Mouse (Mus musculus) midbrain, embryonic 10.5 days (tissue): ENCODE results near the gene Edem3. TPM values are rescaled to one million over a fixed set of nuclear protein-coding genes. Genes with fewer than 3 reads are reported as not detected.
"Not testable (repeated sequence)": the region's sequence is repeated elsewhere in the genome, so short reads cannot be mapped to it uniquely, and the experiment has no call there.

Experiments used
- DNase-seq: peaks from one replicate; pipeline ENCODE4 v3.0.0-alpha.2; 2017; ENCODE audit warnings: low spot score
- H3K27ac ChIP-seq: fragments of 300-500 bp; sonication (generic); replicated peaks from 2 replicates; pipeline ENCODE4 v1.5.1; 2016; ENCODE audit warnings: mild to moderate bottlenecking
- H3K27me3 ChIP-seq: fragments of 300-500 bp; sonication (generic); 2 replicates; pipeline ENCODE4 v1.6.1; 2016; ENCODE audit warnings: low read depth, mild to moderate bottlenecking; ENCODE audit not compliant: poor library complexity, severe bottlenecking
- H3K36me3 ChIP-seq: fragments of 300-500 bp; sonication (generic); 2 replicates; pipeline ENCODE4 v1.6.1; 2016; ENCODE audit warnings: mild to moderate bottlenecking, moderate library complexity
- H3K4me1 ChIP-seq: fragments of 300-500 bp; sonication (generic); 2 replicates; pipeline ENCODE4 v1.6.1; 2016
- H3K4me3 ChIP-seq: fragments of 300-500 bp; sonication (generic); 2 replicates; pipeline ENCODE4 v1.5.1; 2016; ENCODE audit warnings: mild to moderate bottlenecking, moderate library complexity
- H3K9me3 ChIP-seq: fragments of 300-500 bp; sonication (generic); replicated peaks from 2 replicates; pipeline ENCODE4 v1.6.1; 2016; ENCODE audit warnings: mild to moderate bottlenecking
- WGBS: fragments of 180-500 bp; shearing (Covaris S2); methylation state at CpG from one replicate; pipeline ENCODE4 v1.1.7; 2016; 5-methylcytosine and 5-hydroxymethylcytosine counted together
- polyA plus RNA-seq: library from polyadenylated mRNA; unstranded; fragments of >200 nt; fragmentation: Nextera tagmentation; extraction: Ambion mirVana; gene quantifications from 2 replicates; pipeline ENCODE4 v1.2.1, GENCODE M21; 2016

Gene Edem3
- polyA plus RNA-seq, 1 experiment from 2014 or later: 14.1 TPM

GRCm38 (mm10) chr1:151786406-151786805 is 31.2 kb downstream of the Edem3 start:
- Histone ChIP-seq H3K4me1 (no peaks in the 10 kb centered on the region), H3K4me3 (no peak overlapping the region), H3K27ac (no peak overlapping the region), H3K36me3 (peaks cover 28% of the 10 kb centered on the region), H3K9me3 (no peaks in the 10 kb centered on the region), H3K27me3 (no peaks in the 10 kb centered on the region)
- WGBS: 93% methylated on average over 5 of the region's 5 CpGs
- no peak for DNase-seq

GRCm38 (mm10) chr1:151789136-151789535 is 34.0 kb downstream of the Edem3 start:
- DNase-seq: no peak
- 66% methylated on average over 4 of the region's 4 CpGs for WGBS
- Histone ChIP-seq H3K4me3 (no peak overlapping the region), H3K27me3 (no peaks in the 10 kb centered on the region), H3K4me1 (no peaks in the 10 kb centered on the region), H3K36me3 (peaks cover 25% of the 10 kb centered on the region), H3K9me3 (no peaks in the 10 kb centered on the region), H3K27ac (no peak overlapping the region)

- not testable (repeated sequence) for H3K4me3 ChIP-seq, DNase-seq, H3K9me3 ChIP-seq, H3K27me3 ChIP-seq, H3K4me1 ChIP-seq, H3K27ac ChIP-seq
- WGBS: 90% methylated on average over 8 of the region's 8 CpGs
- H3K36me3 ChIP-seq: peaks cover 32% of the 10 kb centered on the region
These were observed 36.9 kb downstream of the Edem3 start for GRCm38 (mm10) chr1:151792076-151792475.

- not testable (repeated sequence) for H3K27me3 ChIP-seq, H3K4me3 ChIP-seq, H3K27ac ChIP-seq, H3K4me1 ChIP-seq, H3K9me3 ChIP-seq, DNase-seq
- WGBS: 83% methylated on average over 3 of the region's 3 CpGs
- H3K36me3 ChIP-seq: peaks cover 52% of the 10 kb centered on the region
These were observed 47.6 kb downstream of the Edem3 start for GRCm38 (mm10) chr1:151802795-151803194.

- H3K36me3 ChIP-seq: peaks cover 53% of the 10 kb centered on the region
- H3K27ac ChIP-seq: no peak overlapping the region
- 87% methylated on average over 5 of the region's 5 CpGs for WGBS
- no peaks in the 10 kb centered on the region for H3K9me3 ChIP-seq
- no peak for DNase-seq
- peaks cover 6% of the 10 kb centered on the region; the same call in 1 of the 2 replicates for H3K4me1 ChIP-seq
- no peak overlapping the region for H3K4me3 ChIP-seq
- no peaks in the 10 kb centered on the region for H3K27me3 ChIP-seq
These were observed 52.1 kb downstream of the Edem3 start for GRCm38 (mm10) chr1:151807286-151807685.

GRCm38 (mm10) chr1:151810628-151811421 is 55.7 kb downstream of the Edem3 start:
- Histone ChIP-seq H3K27ac (no peak overlapping the region), H3K4me1 (peaks cover 6% of the 10 kb centered on the region; the same call in 1 of the 2 replicates), H3K36me3 (peaks cover 57% of the 10 kb centered on the region), H3K9me3 (no peaks in the 10 kb centered on the region), H3K27me3 (no peaks in the 10 kb centered on the region), H3K4me3 (no peak overlapping the region)
- no peak for DNase-seq
- WGBS: 77% methylated on average over 7 of the region's 7 CpGs

- Histone ChIP-seq H3K36me3 (peaks cover 59% of the 10 kb centered on the region), H3K4me3 (no peak overlapping the region), H3K27ac (no peak overlapping the region), H3K27me3 (no peaks in the 10 kb centered on the region), H3K9me3 (no peaks in the 10 kb centered on the region), H3K4me1 (peaks cover 6% of the 10 kb centered on the region; the same call in 1 of the 2 replicates)
- no peak for DNase-seq
- 91% methylated on average over 16 of the region's 16 CpGs for WGBS
These were observed 56.3 kb downstream of the Edem3 start for GRCm38 (mm10) chr1:151811456-151811855.

GRCm38 (mm10) chr1:151812004-151812712 is 57.0 kb downstream of the Edem3 start:
- no peak overlapping the region for H3K4me3 ChIP-seq
- H3K4me1 ChIP-seq: peaks cover 6% of the 10 kb centered on the region; the same call in 1 of the 2 replicates
- H3K9me3 ChIP-seq: no peaks in the 10 kb centered on the region
- 92% methylated on average over 13 of the region's 13 CpGs for WGBS
- no peaks in the 10 kb centered on the region for H3K27me3 ChIP-seq
- DNase-seq: no peak
- H3K27ac ChIP-seq: no peak overlapping the region
- peaks cover 59% of the 10 kb centered on the region for H3K36me3 ChIP-seq

GRCm38 (mm10) chr1:151816051-151816450 is 60.9 kb downstream of the Edem3 start:
- H3K4me3 ChIP-seq: no peak overlapping the region
- H3K27ac ChIP-seq: no peak overlapping the region
- DNase-seq: no peak
- peaks cover 56% of the 10 kb centered on the region for H3K36me3 ChIP-seq
- WGBS: 89% methylated on average over 3 of the region's 3 CpGs
- no peaks in the 10 kb centered on the region for H3K9me3 ChIP-seq
- H3K4me1 ChIP-seq: no peaks in the 10 kb centered on the region; the same call in 1 of the 2 replicates
- H3K27me3 ChIP-seq: no peaks in the 10 kb centered on the region

- 91% methylated on average over 7 of the region's 7 CpGs for WGBS
- Histone ChIP-seq H3K9me3 (no peaks in the 10 kb centered on the region), H3K4me3 (no peak overlapping the region), H3K27me3 (no peaks in the 10 kb centered on the region), H3K36me3 (peaks cover 38% of the 10 kb centered on the region), H3K4me1 (no peaks in the 10 kb centered on the region), H3K27ac (no peak overlapping the region)
- DNase-seq: no peak
These were observed 64.0 kb downstream of the Edem3 start for GRCm38 (mm10) chr1:151819190-151819589.

GRCm38 (mm10) chr1:151820457-151820856 is 65.3 kb downstream of the Edem3 start:
- WGBS: 34% methylated on average over 5 of the region's 5 CpGs
- no peaks in the 10 kb centered on the region for H3K27me3 ChIP-seq

GRCm38 (mm10) chr1:151825065-151825464 is 69.9 kb downstream of the Edem3 start:
- H3K27ac ChIP-seq: no peak overlapping the region
- H3K9me3 ChIP-seq: no peaks in the 10 kb centered on the region
- H3K4me3 ChIP-seq: no peak overlapping the region
- peaks cover 2% of the 10 kb centered on the region; the same call in 1 of the 2 replicates for H3K36me3 ChIP-seq
- no peaks in the 10 kb centered on the region for H3K4me1 ChIP-seq
- DNase-seq: no peak
- H3K27me3 ChIP-seq: no peaks in the 10 kb centered on the region
- 91% methylated on average over 7 of the region's 7 CpGs for WGBS

More at GRCm38 (mm10) chr1:151820457-151820856, 65.3 kb downstream of the Edem3 start:
- H3K4me3 ChIP-seq: no peak overlapping the region
- H3K36me3 ChIP-seq: peaks cover 30% of the 10 kb centered on the region
- H3K4me1 ChIP-seq: no peaks in the 10 kb centered on the region
- H3K9me3 ChIP-seq: no peaks in the 10 kb centered on the region
- peak; percentile 47 for DNase-seq
- H3K27ac ChIP-seq: no peak overlapping the region

GRCm38 (mm10) chr1:151831791-151832190 is 76.6 kb downstream of the Edem3 start:
- Histone ChIP-seq H3K27ac (no peak overlapping the region), H3K36me3 (no peaks in the 10 kb centered on the region), H3K4me1 (no peaks in the 10 kb centered on the region), H3K27me3 (no peaks in the 10 kb centered on the region), H3K4me3 (no peak overlapping the region), H3K9me3 (peaks cover 14% of the 10 kb centered on the region; the same call in 1 of the 2 replicates)
- whole genome bisulfite sequencing: 90% methylated on average over 3 of the region's 3 CpGs
- DNase-seq: no peak
